Mouse (Mus musculus): ENCODE measurements around the gene Cryge.
A peak's percentile ranks its signal among the peaks of the same experiment; 100 is the strongest.

GRCm38 (mm10) chr1:65075607-65076006 is 24.7 kb upstream of the Cryge start:
- peak; percentile 55 for TF ChIP-seq CTCF (IDR thresholded peaks at IDR 0.05)
- TF ChIP-seq POLR2A (IDR thresholded peaks at IDR 0.05; ENCODE audit: insufficient read depth, low read depth, low read length): no peak
- no peak for TF ChIP-seq EP300 (IDR thresholded peaks at IDR 0.05; ENCODE audit: insufficient read depth, low read depth, low read length)

All from heart, adult 2 months (tissue).